Mouse (Mus musculus): ENCODE data around the gene Mrtfb.

Gene Mrtfb

GRCm38 (mm10) chr16:13255855-13256635 lies at the start of gene Mrtfb:
Gene Mrtfb, plus strand, starts transcription at chr16:13256481.
- ATAC-seq (ENCODE audit: insufficient number of reproducible peaks, low FRiP score, low TSS enrichment): peak; percentile 91

- ATAC-seq (ENCODE audit: insufficient number of reproducible peaks, low FRiP score, low TSS enrichment): no peak
Measured at GRCm38 (mm10) chr16:13207649-13208048, 48.6 kb upstream of the Mrtfb start.

- ATAC-seq (ENCODE audit: insufficient number of reproducible peaks, low FRiP score, low TSS enrichment): no peak
Measured at GRCm38 (mm10) chr16:13208087-13208486, 48.2 kb upstream of the Mrtfb start.

- no peak for ATAC-seq (ENCODE audit: insufficient number of reproducible peaks, low FRiP score, low TSS enrichment)
Measured at GRCm38 (mm10) chr16:13212781-13213180, 43.5 kb upstream of the Mrtfb start.

- ATAC-seq (ENCODE audit: insufficient number of reproducible peaks, low FRiP score, low TSS enrichment): no peak
Measured at GRCm38 (mm10) chr16:13216116-13216952, 39.9 kb upstream of the Mrtfb start.

GRCm38 (mm10) chr16:13217951-13218350 lies 38.3 kb upstream of the Mrtfb start:
- no peak for ATAC-seq (ENCODE audit: insufficient number of reproducible peaks, low FRiP score, low TSS enrichment)

- no peak for ATAC-seq (ENCODE audit: insufficient number of reproducible peaks, low FRiP score, low TSS enrichment)
Measured at GRCm38 (mm10) chr16:13221475-13221874, 34.8 kb upstream of the Mrtfb start.

- no peak for ATAC-seq (ENCODE audit: insufficient number of reproducible peaks, low FRiP score, low TSS enrichment)
Measured at GRCm38 (mm10) chr16:13232043-13232442, 24.2 kb upstream of the Mrtfb start.

GRCm38 (mm10) chr16:13232912-13233802 lies 23.1 kb upstream of the Mrtfb start:
- no peak for ATAC-seq (ENCODE audit: insufficient number of reproducible peaks, low FRiP score, low TSS enrichment)

- no peak for ATAC-seq (ENCODE audit: insufficient number of reproducible peaks, low FRiP score, low TSS enrichment)
Measured at GRCm38 (mm10) chr16:13239039-13239438, 17.2 kb upstream of the Mrtfb start.

- no peak for ATAC-seq (ENCODE audit: insufficient number of reproducible peaks, low FRiP score, low TSS enrichment)
Measured at GRCm38 (mm10) chr16:13239544-13239943, 16.7 kb upstream of the Mrtfb start.

- no peak for ATAC-seq (ENCODE audit: insufficient number of reproducible peaks, low FRiP score, low TSS enrichment)
Measured at GRCm38 (mm10) chr16:13240326-13240725, 16.0 kb upstream of the Mrtfb start.

- ATAC-seq (ENCODE audit: insufficient number of reproducible peaks, low FRiP score, low TSS enrichment): no peak
Measured at GRCm38 (mm10) chr16:13245658-13246057, 10.6 kb upstream of the Mrtfb start.

- ATAC-seq (ENCODE audit: insufficient number of reproducible peaks, low FRiP score, low TSS enrichment): no peak
Measured at GRCm38 (mm10) chr16:13246855-13247254, 9.4 kb upstream of the Mrtfb start.

GRCm38 (mm10) chr16:13250061-13250460 lies 6.2 kb upstream of the Mrtfb start:
- ATAC-seq (ENCODE audit: insufficient number of reproducible peaks, low FRiP score, low TSS enrichment): no peak

- no peak; the same call in 1 of the 2 replicates for ATAC-seq (ENCODE audit: insufficient number of reproducible peaks, low FRiP score, low TSS enrichment)
Measured at GRCm38 (mm10) chr16:13256667-13257527, 616 bp downstream of the Mrtfb start.

- ATAC-seq (ENCODE audit: insufficient number of reproducible peaks, low FRiP score, low TSS enrichment): no peak
Measured at GRCm38 (mm10) chr16:13257528-13257835, 1.2 kb downstream of the Mrtfb start.

- ATAC-seq (ENCODE audit: insufficient number of reproducible peaks, low FRiP score, low TSS enrichment): no peak
Measured at GRCm38 (mm10) chr16:13259026-13259425, 2.7 kb downstream of the Mrtfb start.

GRCm38 (mm10) chr16:13266312-13266711 lies 10.0 kb downstream of the Mrtfb start:
- ATAC-seq (ENCODE audit: insufficient number of reproducible peaks, low FRiP score, low TSS enrichment): no peak
